Mouse (Mus musculus): ENCODE measurements at regions not wholly inside any gene's neighbourhood (a gene's known extent, or its start where the extent isn't known, plus 50 kb on each side); places are given as distances from the start of the nearest gene placed in this dataset.

GRCm38 (mm10) chr13:98579731-98580130 lies 57.5 kb downstream of the Tmem174 start:
- intact Hi-C loops (cut with DNase I), result no loop called here

DNA sequence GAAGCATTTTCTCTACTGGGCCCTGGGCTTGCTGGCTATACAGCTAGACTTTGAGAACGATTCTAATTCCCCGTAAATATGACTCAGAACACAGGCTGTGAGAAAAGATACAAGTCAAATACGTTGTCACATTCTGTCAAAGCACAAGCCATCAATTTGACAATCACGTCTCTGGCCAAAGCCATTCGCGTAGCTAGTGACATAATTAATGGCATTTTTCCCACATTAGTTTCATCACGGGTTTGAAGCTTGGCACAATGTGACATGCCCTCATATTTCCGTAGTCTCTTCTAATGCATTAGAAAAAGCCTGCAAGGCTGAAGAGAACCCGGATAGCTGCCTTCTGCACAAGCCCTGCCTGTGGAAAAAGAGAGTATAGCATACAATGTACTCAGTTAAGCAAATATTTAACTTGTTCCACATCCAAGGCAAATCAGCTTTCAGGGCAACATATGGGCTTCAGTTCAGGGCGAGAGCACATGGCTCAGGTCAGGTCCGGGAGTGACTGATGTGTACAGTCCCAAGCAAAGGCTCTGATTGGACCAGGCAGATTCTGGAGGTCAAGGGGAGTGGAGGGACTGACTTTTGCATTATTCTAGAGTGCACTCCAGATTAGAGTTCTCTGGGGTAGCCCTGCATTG lies 58.7 kb downstream of the Tmem174 start:
- no peak for DNase-seq
- intact Hi-C loops (cut with DNase I), result no loop called here

More at GRCm38 (mm10) chr13:98579731-98580130, 57.5 kb downstream of the Tmem174 start:
- no peak for DNase-seq

- no peak for DNase-seq
- intact Hi-C loops (cut with DNase I), result no loop called here
Observed at GRCm38 (mm10) chr13:98576061-98576460, 61.1 kb downstream of the Tmem174 start.

GRCm38 (mm10) chr13:98574057-98574323 lies 63.2 kb downstream of the Tmem174 start:
- intact Hi-C loops (cut with DNase I), result no loop called here
- DNase-seq, result no peak

- intact Hi-C loops (cut with DNase I), result no loop called here
- peak in 1 of 2 experiments; percentile 18 for DNase-seq
Observed at GRCm38 (mm10) chr13:98573261-98574056, 63.8 kb downstream of the Tmem174 start.

DNA sequence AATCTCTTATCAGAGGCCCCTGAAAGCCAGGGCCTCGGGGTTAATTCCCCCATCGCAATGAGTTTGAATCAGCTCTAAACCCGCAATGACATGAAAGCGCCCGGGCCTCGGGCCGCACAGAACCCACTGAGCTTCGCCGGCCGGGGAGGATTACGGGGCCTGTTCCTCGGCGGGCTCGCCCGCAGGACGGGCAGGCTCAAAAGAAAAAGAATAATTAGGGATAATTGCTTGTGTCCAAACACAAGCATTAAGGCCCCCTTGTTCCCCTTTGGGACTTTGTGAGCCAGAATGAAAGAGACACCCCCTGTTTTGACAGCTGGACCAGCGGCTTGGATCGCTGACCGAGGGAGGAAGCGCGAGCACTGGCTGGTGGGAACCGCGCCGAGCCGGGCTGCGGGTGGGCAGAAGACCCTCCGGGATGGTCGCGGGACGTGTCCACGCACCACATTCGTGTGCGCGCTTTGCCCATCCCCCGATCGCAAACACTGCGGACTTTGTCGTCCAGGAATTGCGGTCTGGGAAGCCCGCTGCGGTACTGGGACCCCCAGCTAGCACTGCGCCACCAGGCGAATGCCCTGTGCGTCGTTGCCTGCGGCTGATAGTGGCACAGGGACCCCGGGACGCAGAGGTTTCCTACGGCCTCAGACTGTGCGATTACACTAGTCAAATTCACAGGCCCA lies 64.5 kb downstream of the Tmem174 start:
- DNase-seq, result peak; percentile 16 to 30
- intact Hi-C loops (cut with DNase I), result no loop called here

GRCm38 (mm10) chr13:98572011-98572570 lies 65.1 kb downstream of the Tmem174 start:
- no peak for DNase-seq
- intact Hi-C loops (cut with DNase I), result no loop called here

- intact Hi-C loops (cut with DNase I), result no loop called here
- no peak for DNase-seq
Observed at GRCm38 (mm10) chr13:98571051-98571450, 66.2 kb downstream of the Tmem174 start.

GRCm38 (mm10) chr13:98555693-98556092 lies 63.9 kb upstream of the Gm10320 start:
- DNase-seq, result no peak
- intact Hi-C loops (cut with DNase I), result no loop called here

DNA sequence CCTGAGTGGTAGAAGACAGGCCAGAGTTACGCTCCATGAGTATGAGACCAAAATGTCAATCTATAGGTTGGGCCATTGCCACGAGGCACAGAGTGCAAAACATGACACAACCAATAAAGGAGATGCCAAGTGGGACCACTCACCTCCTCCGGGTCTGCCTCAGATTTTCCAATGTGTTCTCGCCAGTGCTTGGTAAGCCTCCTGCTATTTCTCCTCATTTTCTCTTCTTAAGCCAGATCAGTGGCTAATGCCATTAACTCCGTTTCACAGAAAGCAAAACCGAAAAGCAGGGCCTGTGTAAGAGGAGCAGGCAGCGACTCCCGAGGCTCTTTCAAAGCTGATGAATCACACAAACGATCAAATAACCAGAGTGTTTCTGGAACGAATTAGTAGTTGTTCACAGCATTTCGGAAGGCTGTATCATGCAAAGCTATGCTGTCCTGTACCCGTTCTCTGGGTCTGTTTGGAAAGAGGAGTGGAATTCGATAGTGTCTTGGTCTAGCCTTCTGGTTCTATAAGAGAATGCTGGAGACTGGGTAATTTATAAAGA lies 59.7 kb upstream of the Gm10320 start:
- intact Hi-C loops (cut with DNase I), result no loop called here
- no peak for DNase-seq

GRCm38 (mm10) chr13:98547223-98547622 lies 55.4 kb upstream of the Gm10320 start:
- intact Hi-C loops (cut with DNase I), result no loop called here

GRCm38 (mm10) chr13:98546116-98546515 lies 54.3 kb upstream of the Gm10320 start:
- no peak for DNase-seq
- intact Hi-C loops (cut with DNase I), result no loop called here

More at GRCm38 (mm10) chr13:98547223-98547622, 55.4 kb upstream of the Gm10320 start:
- DNase-seq, result no peak

DNA sequence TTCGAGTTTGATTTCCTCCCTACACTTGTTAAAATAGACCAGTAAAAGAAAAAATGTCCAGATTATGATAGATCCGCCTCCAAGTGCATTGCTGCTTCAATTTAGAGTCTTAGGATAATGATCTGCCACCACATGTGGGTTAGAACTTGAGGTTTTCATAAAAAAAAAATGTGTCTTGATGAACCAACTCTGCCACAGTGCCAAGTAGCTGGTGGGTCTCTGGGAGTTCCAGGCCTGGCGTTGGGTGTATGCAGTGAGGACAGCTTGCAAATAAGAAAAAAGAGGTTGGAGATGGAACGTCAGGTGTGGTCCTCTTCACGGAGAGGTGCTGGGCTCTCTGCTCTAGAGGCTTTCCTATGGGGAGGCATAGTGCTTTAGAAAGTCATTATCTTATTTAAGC lies 53.6 kb upstream of the Gm10320 start:
- intact Hi-C loops (cut with DNase I), result no loop called here
- no peak for DNase-seq

DNA sequence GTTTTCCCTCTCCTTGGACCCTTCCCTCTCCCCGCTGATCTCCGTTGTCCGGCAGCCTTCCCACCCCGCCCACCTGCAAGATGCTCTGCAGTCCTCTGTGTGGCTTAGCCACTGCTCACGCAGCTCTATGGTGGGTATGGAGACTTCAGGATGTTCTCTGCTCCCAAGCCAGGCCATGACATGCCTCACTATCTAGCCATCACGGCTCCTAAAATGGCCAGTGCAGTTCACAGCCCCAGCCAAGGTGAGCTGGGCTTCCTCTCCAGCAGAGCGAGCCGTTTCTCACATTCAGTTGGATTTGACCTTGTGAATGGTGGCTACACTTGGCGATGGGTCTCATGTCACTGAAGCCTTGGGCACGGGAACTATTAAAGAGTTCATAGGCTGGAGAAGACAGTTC lies 52.2 kb upstream of the Gm10320 start:
- no peak for DNase-seq
- intact Hi-C loops (cut with DNase I), result no loop called here

Small RNA genes lying in the stretch of these regions (microRNA-seq; reads per million reads assigned to microRNA genes)
- 0 reads per million in 2 experiments for gene Gm22698

Measured in heart, postnatal 10 days (tissue).